Mouse (Mus musculus) forebrain, postnatal 0 days (tissue): Measurements from ENCODE around the gene Cfap54. TPM values are rescaled to one million over a fixed set of nuclear protein-coding genes. Genes with fewer than 3 reads are reported as not detected.

Experiments used
- ATAC-seq: fragments of 200-750 bp; cut with Nextera tagmentation; 2 replicates; pipeline ENCODE4 v1.8.0; 2017; ENCODE audit warnings: mild to moderate bottlenecking, moderate library complexity
- DNase-seq: peaks from one replicate; pipeline ENCODE4 v3.0.0-alpha.2; 2015
- H3K27ac ChIP-seq: fragments of 300-500 bp; sonication (generic); 2 replicates; pipeline ENCODE4 v1.5.1; 2014; ENCODE audit warnings: low read depth, mild to moderate bottlenecking, antibody characterized with exemption, low read length, moderate library complexity, mixed read lengths
- H3K27me3 ChIP-seq: fragments of 300-500 bp; sonication (generic); 2 replicates; pipeline ENCODE4 v1.6.1; 2014; ENCODE audit warnings: mild to moderate bottlenecking, low read length, mixed read lengths; ENCODE audit not compliant: insufficient read depth
- H3K36me3 ChIP-seq: fragments of 300-500 bp; sonication (generic); 2 replicates; pipeline ENCODE4 v1.6.1; 2014; ENCODE audit warnings: mild to moderate bottlenecking, moderate library complexity; ENCODE audit not compliant: insufficient read depth
- H3K4me1 ChIP-seq: fragments of 300-500 bp; sonication (generic); 2 replicates; pipeline ENCODE4 v1.6.1; 2014; ENCODE audit warnings: antibody characterized with exemption; ENCODE audit not compliant: insufficient read depth
- H3K4me2 ChIP-seq: fragments of 300-500 bp; sonication (generic); 2 replicates; pipeline ENCODE4 v1.6.1; 2014; ENCODE audit warnings: low read depth, mild to moderate bottlenecking, moderate library complexity
- H3K4me3 ChIP-seq: fragments of 300-500 bp; sonication (generic); 2 replicates; pipeline ENCODE4 v1.5.1; 2014; ENCODE audit warnings: low read depth, low read length, mixed read lengths
- H3K9ac ChIP-seq: fragments of 300-500 bp; sonication (generic); 2 replicates; pipeline ENCODE4 v1.6.1; 2014; ENCODE audit warnings: mild to moderate bottlenecking
- H3K9me3 ChIP-seq: fragments of 300-500 bp; sonication (generic); 2 replicates; pipeline ENCODE4 v1.6.1; 2016; ENCODE audit warnings: low read length
- CTCF ChIP-seq: sonication (generic); IDR thresholded peaks from 2 replicates; pipeline ENCODE4 v1.5.1; 2016; ENCODE audit warnings: antibody characterized with exemption, control low read depth, low read depth
- WGBS: fragments of 180-500 bp; shearing (Covaris S2); extraction: QIAGEN DNeasy Blood & Tissue Kit; methylation state at CpG from one replicate; pipeline ENCODE4 v1.1.7; 2014; 5-methylcytosine and 5-hydroxymethylcytosine counted together
- polyA plus RNA-seq: library from polyadenylated mRNA; unstranded; fragments of >200 nt; fragmentation: Nextera tagmentation; extraction: Ambion mirVana; gene quantifications from 2 replicates; pipeline ENCODE4 v1.2.1, GENCODE M21; 2015
- total RNA-seq: library from RNA; depleted of rRNA; stranded (reverse); fragments of >200 nt; gene quantifications from 2 replicates; pipeline ENCODE4 v1.2.3, GENCODE M21; 2014; rRNA removed

Gene Cfap54
- total RNA-seq (3.2 and 4.8 TPM in 2 replicates), polyA plus RNA-seq (1.9 and 4.2 TPM in 2 replicates)

DNA sequence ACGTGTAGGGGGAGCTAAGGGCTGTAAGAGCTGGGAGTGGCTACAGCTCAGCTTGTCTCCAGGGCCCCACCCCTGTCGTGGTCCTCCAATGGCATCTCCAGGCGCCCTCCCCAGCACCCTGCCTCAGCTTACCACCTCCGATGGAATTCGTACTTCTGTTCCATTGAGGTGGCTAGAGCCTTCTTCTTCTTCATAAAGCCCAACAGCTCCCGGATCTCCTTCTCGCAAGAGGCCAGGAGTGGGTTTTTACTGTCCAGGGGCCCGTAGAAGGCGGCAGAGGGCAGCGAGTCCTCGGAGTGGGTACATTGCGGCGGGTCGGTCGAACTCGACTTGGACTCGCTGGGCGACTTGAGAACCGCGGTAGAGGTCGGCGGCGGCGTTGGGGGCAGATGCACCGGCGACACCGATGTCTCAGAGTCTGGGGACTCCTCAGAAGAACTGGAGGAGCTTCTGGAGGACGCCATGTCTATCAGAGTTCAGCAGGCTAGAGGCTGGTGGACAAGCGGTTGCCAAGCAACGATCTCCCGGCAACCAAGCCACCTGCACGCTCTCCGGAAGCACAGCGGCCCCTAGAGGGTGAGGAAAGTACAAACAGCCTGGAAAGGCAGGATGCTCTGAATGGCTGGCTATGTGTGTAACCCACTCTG is at the start of gene Cfap54:
Gene Cfap54, minus strand, starts transcription at position 486 of the 647 bp plus-strand sequence.
- WGBS: 2% methylated on average over 34 of the region's 34 CpGs
- H3K4me3 ChIP-seq: peak within 1 kb of the TSS; percentile 48
- peak within 1 kb of the TSS; percentile 63 for H3K4me2 ChIP-seq

GRCm38 (mm10) chr10:93130456-93130940 is 49.1 kb upstream of the Cfap54 start:
- DNase-seq: peak; percentile 83
- Histone ChIP-seq H3K9ac (no peak overlapping the region), H3K9me3 (no peaks in the 10 kb centered on the region), H3K36me3 (no peaks in the 10 kb centered on the region), H3K4me1 (0 out of 2 replicates have a peak, but pooled peaks cover 5% of the 10 kb centered on the region), H3K4me2 (no peak overlapping the region), H3K27me3 (no peaks in the 10 kb centered on the region), H3K4me3 (no peak overlapping the region), H3K27ac (peak overlapping the region; percentile 76)
- 19% methylated on average over 10 of the region's 10 CpGs for WGBS
- ATAC-seq: peak; percentile 91
- no peak for TF ChIP-seq CTCF

More for the DNA sequence above, at the start of gene Cfap54:
- peak; percentile 92 for ATAC-seq
- H3K9ac ChIP-seq: peak within 1 kb of the TSS; percentile 40
- H3K27ac ChIP-seq: peak within 1 kb of the TSS; percentile 41; the same call in 1 of the 2 replicates
- peak; percentile 96 for TF ChIP-seq CTCF
- no peaks in the 10 kb centered on the region for H3K27me3 ChIP-seq
- H3K36me3 ChIP-seq: no peaks in the 10 kb centered on the region
- DNase-seq: peak; percentile 92
- no peaks in the 10 kb centered on the region for H3K9me3 ChIP-seq
- peaks cover 8% of the 10 kb centered on the region; the same call in 1 of the 2 replicates for H3K4me1 ChIP-seq

GRCm38 (mm10) chr10:93129904-93130455 is 48.6 kb upstream of the Cfap54 start:
- no peak overlapping the region for H3K9ac ChIP-seq
- ATAC-seq (0 out of 2 replicates have a peak, but pooled peaks have one; percentile 5), DNase-seq (no peak)
- no peak overlapping the region for H3K4me3 ChIP-seq
- no peaks in the 10 kb centered on the region for H3K9me3 ChIP-seq
- peak overlapping the region; percentile 76 for H3K27ac ChIP-seq
- H3K4me1 ChIP-seq: 0 out of 2 replicates have a peak, but pooled peaks cover 5% of the 10 kb centered on the region
- no peaks in the 10 kb centered on the region for H3K27me3 ChIP-seq
- no peaks in the 10 kb centered on the region for H3K36me3 ChIP-seq
- no peak overlapping the region for H3K4me2 ChIP-seq
- TF ChIP-seq CTCF: no peak
- 20% methylated on average over 9 of the region's 9 CpGs for WGBS

GRCm38 (mm10) chr10:93129345-93129744 is 47.9 kb upstream of the Cfap54 start:
- Histone ChIP-seq H3K9ac (no peak overlapping the region), H3K27me3 (no peaks in the 10 kb centered on the region), H3K4me1 (0 out of 2 replicates have a peak, but pooled peaks cover 5% of the 10 kb centered on the region), H3K9me3 (no peaks in the 10 kb centered on the region), H3K36me3 (no peaks in the 10 kb centered on the region), H3K4me2 (no peak overlapping the region), H3K27ac (peak overlapping the region; percentile 76; the same call in 1 of the 2 replicates), H3K4me3 (no peak overlapping the region)
- DNase-seq: no peak
- ATAC-seq: no peak
- WGBS: 48% methylated on average over 1 of the region's 1 CpGs
- TF ChIP-seq CTCF: no peak

- Histone ChIP-seq H3K4me1 (0 out of 2 replicates have a peak, but pooled peaks cover 5% of the 10 kb centered on the region), H3K9ac (no peak overlapping the region), H3K36me3 (no peaks in the 10 kb centered on the region), H3K4me2 (no peak overlapping the region), H3K9me3 (no peaks in the 10 kb centered on the region), H3K27me3 (no peaks in the 10 kb centered on the region), H3K4me3 (no peak overlapping the region), H3K27ac (no peak overlapping the region)
- ATAC-seq (no peak), DNase-seq (no peak)
- WGBS: 76% methylated on average over 2 of the region's 2 CpGs
- no peak for TF ChIP-seq CTCF
Observed at GRCm38 (mm10) chr10:93128566-93128965, 47.1 kb upstream of the Cfap54 start.

DNA sequence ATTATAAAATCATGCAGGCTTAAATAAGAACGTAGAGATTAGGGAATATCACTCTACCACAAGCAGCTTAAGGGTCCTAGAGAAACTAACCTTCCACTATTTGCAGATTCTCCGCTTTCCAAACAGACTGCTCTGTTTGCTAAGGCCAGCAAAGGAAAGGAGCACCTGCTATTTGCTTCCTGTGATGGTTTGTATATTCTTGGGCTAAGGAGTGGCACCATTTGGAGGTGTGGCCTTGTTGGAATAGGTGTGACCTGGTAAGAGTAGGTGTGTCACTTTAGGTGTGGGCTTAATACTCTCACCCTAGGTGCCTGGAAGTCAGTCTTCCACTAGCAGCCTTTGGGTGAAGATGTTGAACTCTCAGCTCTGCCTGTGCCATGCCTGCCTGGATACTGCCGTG is 44.6 kb upstream of the Cfap54 start:
- Histone ChIP-seq H3K9me3 (no peaks in the 10 kb centered on the region), H3K4me3 (no peak overlapping the region), H3K36me3 (no peaks in the 10 kb centered on the region), H3K4me1 (0 out of 2 replicates have a peak, but pooled peaks cover 8% of the 10 kb centered on the region), H3K4me2 (no peak overlapping the region), H3K9ac (no peak overlapping the region), H3K27ac (no peak overlapping the region), H3K27me3 (no peaks in the 10 kb centered on the region)
- 80% methylated on average over 3 of the region's 3 CpGs for WGBS
- DNase-seq (no peak), ATAC-seq (no peak)
- no peak for TF ChIP-seq CTCF

DNA sequence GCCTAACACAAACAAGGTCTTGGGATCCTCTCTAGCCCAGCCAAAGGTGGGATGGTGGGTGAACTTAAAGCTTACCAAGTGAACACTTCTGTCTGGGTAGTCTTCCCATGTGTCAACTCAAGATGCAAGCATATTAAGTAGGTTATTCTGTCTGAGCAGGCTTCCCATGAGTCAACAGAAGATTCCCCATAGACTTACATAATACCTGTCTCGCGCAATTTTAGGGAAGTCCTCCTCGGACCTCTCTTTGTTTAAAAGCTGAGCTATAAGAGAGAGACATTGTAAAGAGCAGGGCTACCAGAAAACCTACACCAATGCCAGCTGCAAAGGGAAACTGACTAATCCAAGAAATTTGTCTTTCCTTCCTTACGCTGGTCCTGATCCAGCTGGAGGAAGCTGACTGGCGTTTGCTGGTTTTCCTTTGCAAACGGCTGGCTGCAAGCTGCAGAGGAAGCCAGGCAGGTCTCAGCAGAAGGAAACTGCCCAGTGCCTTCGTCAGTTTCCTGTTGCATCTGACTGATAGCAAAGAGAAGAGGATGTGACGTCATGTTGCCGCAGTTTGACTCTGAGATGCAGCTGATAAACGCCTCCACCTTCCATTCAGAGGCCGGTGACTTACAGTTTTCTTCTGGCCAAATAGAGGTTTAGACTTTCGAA is 42.7 kb upstream of the Cfap54 start:
- H3K9ac ChIP-seq: no peak overlapping the region
- no peak overlapping the region for H3K27ac ChIP-seq
- H3K27me3 ChIP-seq: no peaks in the 10 kb centered on the region
- no peak overlapping the region for H3K4me2 ChIP-seq
- DNase-seq (no peak), ATAC-seq (no peak)
- no peak for TF ChIP-seq CTCF
- no peaks in the 10 kb centered on the region for H3K36me3 ChIP-seq
- H3K9me3 ChIP-seq: no peaks in the 10 kb centered on the region
- no peak overlapping the region for H3K4me3 ChIP-seq
- H3K4me1 ChIP-seq: 0 out of 2 replicates have a peak, but pooled peaks cover 7% of the 10 kb centered on the region
- 71% methylated on average over 12 of the region's 12 CpGs for WGBS
